Mouse (Mus musculus) kidney, adult 18-20 months (tissue): ENCODE results near the gene Rbm15.
A peak's percentile ranks its signal among the peaks of the same experiment; 100 is the strongest.

Experiments used
- DNase-seq: peaks from one replicate; pipeline ENCODE4 v3.0.0; 2021

The Rbm15 gene

GRCm38 (mm10) chr3:107333381-107334201, at the start of gene Rbm15:
Rbm15 (minus strand) TSS chr3:107333673.
- peak; percentile 97 for DNase-seq

GRCm38 (mm10) chr3:107379422-107379821, 45.9 kb upstream of the Rbm15 start:
- DNase-seq, result peak; percentile 82

GRCm38 (mm10) chr3:107378626-107379025, 45.2 kb upstream of the Rbm15 start:
- DNase-seq, result no peak

GRCm38 (mm10) chr3:107374948-107375664, 41.6 kb upstream of the Rbm15 start:
- no peak for DNase-seq

GRCm38 (mm10) chr3:107369156-107369555, 35.7 kb upstream of the Rbm15 start:
- no peak for DNase-seq

GRCm38 (mm10) chr3:107367938-107368599, 34.6 kb upstream of the Rbm15 start:
- no peak for DNase-seq

- DNase-seq, result no peak
Measured at GRCm38 (mm10) chr3:107365341-107365740, 31.9 kb upstream of the Rbm15 start.

- no peak for DNase-seq
Measured at GRCm38 (mm10) chr3:107363391-107363790, 29.9 kb upstream of the Rbm15 start.

- DNase-seq, result no peak
Measured at GRCm38 (mm10) chr3:107360341-107360740, 26.9 kb upstream of the Rbm15 start.

- DNase-seq, result no peak
Measured at GRCm38 (mm10) chr3:107357700-107358234, 24.3 kb upstream of the Rbm15 start.

- peak; percentile 82 for DNase-seq
Measured at GRCm38 (mm10) chr3:107356964-107357441, 23.5 kb upstream of the Rbm15 start.

GRCm38 (mm10) chr3:107355618-107356260, 22.3 kb upstream of the Rbm15 start:
- DNase-seq, result no peak

- no peak for DNase-seq
Measured at GRCm38 (mm10) chr3:107351706-107352105, 18.2 kb upstream of the Rbm15 start.

- no peak for DNase-seq
Measured at GRCm38 (mm10) chr3:107349006-107349405, 15.5 kb upstream of the Rbm15 start.

- no peak for DNase-seq
Measured at GRCm38 (mm10) chr3:107345033-107345725, 11.7 kb upstream of the Rbm15 start.

GRCm38 (mm10) chr3:107343971-107344370, 10.5 kb upstream of the Rbm15 start:
- no peak for DNase-seq

- no peak for DNase-seq
Measured at GRCm38 (mm10) chr3:107334202-107334934, 895 bp upstream of the Rbm15 start.

- DNase-seq, result peak; percentile 94
Measured at GRCm38 (mm10) chr3:107332960-107333380, 503 bp downstream of the Rbm15 start.

- DNase-seq, result peak; percentile 74
Measured at GRCm38 (mm10) chr3:107332127-107332959, 1.1 kb downstream of the Rbm15 start.

GRCm38 (mm10) chr3:107331746-107332126, 1.7 kb downstream of the Rbm15 start:
- DNase-seq, result no peak
